Mouse (Mus musculus) erythroblast, embryonic 14.5 days (primary cell): ENCODE measurements at regions not wholly inside any gene's neighbourhood (a gene's known extent, or its start where the extent isn't known, plus 50 kb on each side); places are given as distances from the start of the nearest gene placed in this dataset.

ENCODE experiments used
- GATA1 ChIP-seq: IDR thresholded peaks from 2 replicates; pipeline ENCODE4 v1.6.1; 2012; ENCODE audit warnings: low read length, inconsistent platforms, mixed read lengths
- TAL1 ChIP-seq: IDR thresholded peaks from 3 replicates; pipeline ENCODE4 v1.6.1; 2012; ENCODE audit warnings: low read length, inconsistent platforms, mixed read lengths

DNA sequence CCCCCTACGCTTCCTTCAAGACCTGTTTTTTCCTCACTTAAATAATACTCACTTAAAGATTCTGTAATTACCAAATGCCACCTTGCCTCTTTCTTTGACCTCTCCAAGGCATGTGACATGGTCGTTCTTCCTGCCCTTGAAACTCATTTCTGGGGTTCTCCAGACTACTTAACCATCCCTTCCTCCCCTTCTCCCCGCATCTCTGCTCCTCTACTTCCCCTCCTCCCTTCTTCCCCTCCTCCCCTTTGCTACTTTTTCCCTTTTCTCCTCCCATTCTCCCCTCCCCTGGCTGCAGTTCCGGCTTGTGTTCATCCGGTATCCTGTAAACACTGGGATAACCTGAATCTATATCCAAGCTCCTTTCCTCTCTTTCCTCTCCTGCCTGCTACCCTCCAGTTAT, 250.2 kb upstream of the Paip1 start:
- TF ChIP-seq TAL1 (no peak), GATA1 (no peak)
